Comparison of ENCODE assay signal across 10 mouse cellular contexts in the genomic region with DNA sequence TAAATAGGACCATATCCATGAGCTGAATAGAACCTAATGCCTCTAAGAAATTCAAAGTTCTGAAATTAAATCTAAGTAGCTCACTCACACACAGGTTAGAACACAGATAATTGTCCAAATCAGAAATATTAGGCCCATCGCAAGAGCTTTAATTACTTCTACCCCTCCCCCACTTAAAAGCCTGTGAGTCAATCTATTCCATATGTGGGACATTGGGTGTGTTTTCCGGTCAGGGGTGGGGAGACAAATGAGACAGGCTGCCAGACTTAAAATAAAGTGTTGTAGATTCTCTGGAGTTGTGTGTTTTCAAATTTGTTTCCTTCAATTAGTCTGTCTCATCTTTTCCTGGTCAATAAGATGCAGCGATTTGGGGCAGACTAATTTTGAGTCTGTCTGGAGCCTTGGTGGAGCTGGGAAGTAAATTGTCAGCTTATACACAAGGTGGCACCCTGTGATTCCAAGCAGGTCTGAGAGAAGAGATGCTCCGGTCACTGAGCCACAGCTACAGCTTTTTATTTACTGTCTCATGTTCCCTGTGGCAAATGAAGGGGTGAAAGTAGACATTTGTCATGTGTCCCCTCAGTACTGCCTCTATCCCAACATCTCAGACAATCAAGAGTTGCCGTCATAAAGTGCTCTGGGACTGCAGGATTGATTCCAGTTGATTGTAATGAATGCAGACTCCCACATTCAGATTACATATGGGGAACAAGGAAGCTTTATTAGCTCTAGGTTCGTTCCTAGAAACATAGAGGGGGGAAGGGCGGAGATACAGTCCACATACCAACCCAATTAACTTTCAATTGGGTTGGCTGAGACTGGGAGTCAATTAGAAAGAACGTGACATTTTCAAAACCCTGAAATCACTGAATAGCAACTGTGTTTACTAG. TPM values are rescaled to one million over a fixed set of nuclear protein-coding genes. Genes with fewer than 3 reads are reported as not detected.
A peak's percentile ranks its signal among the peaks of the same experiment; 100 is the strongest.
DNase-seq lines count a peak whose midpoint lies in the region; ATAC-seq lines count a peak whose summit lies in the region.
"Had no signal": no experiment of that assay in that cellular context is flagged by ENCODE, and none has a peak within 500 bp of the region (broad histone marks: within the 10 kb centered on the region; RNA-seq: fewer than 3 reads in every experiment).

No protein-coding gene starts in this region.

- ATAC-seq in kidney, embryonic 15.5 days (replicated peaks; ENCODE audit: low FRiP score) = no peak
- ATAC-seq in CD4-positive, CD25-positive, alpha-beta regulatory T cell, adult 4 months = no peak

- peaks cover 5% of the 10 kb centered on the region; the same call in 1 of the 2 replicates for H3K27me3 ChIP-seq in kidney, embryonic 15.5 days

- 0 out of 2 replicates have a peak overlapping the region, but pooled peaks have one; percentile 7 for H3K27ac ChIP-seq in kidney, embryonic 15.5 days
- H3K27ac ChIP-seq: liver, embryonic 13.5 days had no signal

- WGBS in kidney, embryonic 15.5 days = 34% methylated on average over 8 of the region's 8 CpGs

- no peaks in the 10 kb centered on the region for H3K36me3 ChIP-seq in kidney, embryonic 15.5 days
- H3K36me3 ChIP-seq: liver, embryonic 13.5 days had no signal

- peak; percentile 33 for DNase-seq in layer of hippocampus, adult 11-12 months (ENCODE audit: low spot score)
- no peak for DNase-seq in layer of hippocampus, adult 8-10 months (ENCODE audit: low spot score in 2 of 2)
- DNase-seq in ES-CJ7 (ENCODE audit: low read depth, low spot score) = peak; percentile 19
- peak; percentile 72 for DNase-seq in cerebellum, adult 9-10 months
- DNase-seq in B cell, adult 2 months = no peak
- DNase-seq in urinary bladder, postnatal 36 days (ENCODE audit: low spot score in 2 of 2) = no peak
- DNase-seq: heart, postnatal 36 days; liver, embryonic 13.5 days had no signal

- H3K4me2 ChIP-seq in kidney, embryonic 15.5 days = 0 out of 2 replicates have a peak overlapping the region, but pooled peaks have one; percentile 12
- H3K4me2 ChIP-seq: liver, embryonic 13.5 days had no signal

- H3K9me3 ChIP-seq in kidney, embryonic 15.5 days (replicated peaks) = no peaks in the 10 kb centered on the region
- H3K9me3 ChIP-seq: liver, embryonic 13.5 days had no signal

- H3K9ac ChIP-seq in kidney, embryonic 15.5 days = no peak overlapping the region
- H3K9ac ChIP-seq: liver, embryonic 13.5 days had no signal

- no peak overlapping the region for H3K4me3 ChIP-seq in kidney, embryonic 15.5 days (replicated peaks)
- H3K4me3 ChIP-seq: liver, embryonic 13.5 days had no signal

- peaks cover 14% of the 10 kb centered on the region; the same call in 1 of the 2 replicates for H3K4me1 ChIP-seq in kidney, embryonic 15.5 days

RNA-seq across cellular contexts. Expression of a gene that starts 3.5 kb away (rescaled TPM):
- 10 to 100 TPM; 50.9 to 63.1 (median 53.9) TPM for total RNA-seq in layer of hippocampus, adult 8-10 months (2022)
- polyA plus RNA-seq in kidney, embryonic 15.5 days (2015; fragmentation: Nextera tagmentation; extraction: Ambion mirVana) = 6.8 and 7.9 TPM in 2 replicates
- 10 to 100 TPM; 11.0 to 12.5 TPM for polyA plus RNA-seq in CD4-positive, CD25-positive, alpha-beta regulatory T cell, adult 4 months (2017; shearing (Covaris generic))

Comparison
In these comparisons a context has a peak if more than half of its experiments do, and no peak if none do; other contexts are left out.
1. DNase-seq: peak in layer of hippocampus, adult 11-12 months (single experiment), ES-CJ7 (single experiment) and cerebellum, adult 9-10 months (single experiment); none in layer of hippocampus, adult 8-10 months (0 of 2), B cell, adult 2 months (0 of 2) and urinary bladder, postnatal 36 days (0 of 2).